Mouse (Mus musculus): ENCODE measurements around the gene Mtrf1l.

Gene Mtrf1l

GRCm38 (mm10) chr10:5823740-5824491 is at the start of gene Mtrf1l:
Mtrf1l (minus strand) TSS chr10:5823910.
- DNase-seq (ENCODE audit: low read depth in 1 of 2, low spot score in 2 of 2): peak; percentile 92 to 99

- no peak for DNase-seq (ENCODE audit: low read depth in 1 of 2, low spot score in 2 of 2)
Observed at GRCm38 (mm10) chr10:5871081-5871480, 47.4 kb upstream of the Mtrf1l start.

GRCm38 (mm10) chr10:5867981-5868552 is 44.4 kb upstream of the Mtrf1l start:
- DNase-seq (ENCODE audit: low read depth in 1 of 2, low spot score in 2 of 2): no peak

- DNase-seq (ENCODE audit: low read depth in 1 of 2, low spot score in 2 of 2): no peak
Observed at GRCm38 (mm10) chr10:5865996-5866395, 42.3 kb upstream of the Mtrf1l start.

GRCm38 (mm10) chr10:5862669-5863068 is 39.0 kb upstream of the Mtrf1l start:
- DNase-seq (ENCODE audit: low read depth in 1 of 2, low spot score in 2 of 2): no peak

- no peak for DNase-seq (ENCODE audit: low read depth in 1 of 2, low spot score in 2 of 2)
Observed at GRCm38 (mm10) chr10:5860849-5861248, 37.1 kb upstream of the Mtrf1l start.

GRCm38 (mm10) chr10:5859729-5860128 is 36.0 kb upstream of the Mtrf1l start:
- no peak for DNase-seq (ENCODE audit: low read depth in 1 of 2, low spot score in 2 of 2)

- no peak for DNase-seq (ENCODE audit: low read depth in 1 of 2, low spot score in 2 of 2)
Observed at GRCm38 (mm10) chr10:5857996-5858549, 34.4 kb upstream of the Mtrf1l start.

- no peak for DNase-seq (ENCODE audit: low read depth in 1 of 2, low spot score in 2 of 2)
Observed at GRCm38 (mm10) chr10:5853290-5853868, 29.7 kb upstream of the Mtrf1l start.

GRCm38 (mm10) chr10:5846939-5847338 is 23.2 kb upstream of the Mtrf1l start:
- DNase-seq (ENCODE audit: low read depth in 1 of 2, low spot score in 2 of 2): no peak

GRCm38 (mm10) chr10:5841369-5841768 is 17.7 kb upstream of the Mtrf1l start:
- no peak for DNase-seq (ENCODE audit: low read depth in 1 of 2, low spot score in 2 of 2)

GRCm38 (mm10) chr10:5826336-5827025 is 2.8 kb upstream of the Mtrf1l start:
- no peak for DNase-seq (ENCODE audit: low read depth in 1 of 2, low spot score in 2 of 2)

GRCm38 (mm10) chr10:5824779-5825178 is 1.1 kb upstream of the Mtrf1l start:
- peak in 1 of 2 experiments; percentile 16 for DNase-seq (ENCODE audit: low read depth in 1 of 2, low spot score in 2 of 2)

GRCm38 (mm10) chr10:5823291-5823739 is 395 bp downstream of the Mtrf1l start:
- no peak for DNase-seq (ENCODE audit: low read depth in 1 of 2, low spot score in 2 of 2)

- no peak for DNase-seq (ENCODE audit: low read depth in 1 of 2, low spot score in 2 of 2)
Observed at GRCm38 (mm10) chr10:5818772-5819171, 4.9 kb downstream of the Mtrf1l start.

GRCm38 (mm10) chr10:5815968-5816367 is 7.7 kb downstream of the Mtrf1l start:
- DNase-seq (ENCODE audit: low read depth in 1 of 2, low spot score in 2 of 2): no peak

GRCm38 (mm10) chr10:5813724-5814123 is 10.0 kb downstream of the Mtrf1l start:
- DNase-seq (ENCODE audit: low read depth in 1 of 2, low spot score in 2 of 2): no peak

GRCm38 (mm10) chr10:5807683-5808082 is 16.0 kb downstream of the Mtrf1l start:
- DNase-seq (ENCODE audit: low read depth in 1 of 2, low spot score in 2 of 2): no peak

- no peak for DNase-seq (ENCODE audit: low read depth in 1 of 2, low spot score in 2 of 2)
Observed at GRCm38 (mm10) chr10:5806996-5807395, 16.7 kb downstream of the Mtrf1l start.

GRCm38 (mm10) chr10:5806416-5806815 is 17.3 kb downstream of the Mtrf1l start:
- no peak for DNase-seq (ENCODE audit: low read depth in 1 of 2, low spot score in 2 of 2)

- DNase-seq (ENCODE audit: low read depth in 1 of 2, low spot score in 2 of 2): peak; percentile 90 to 93
Observed at GRCm38 (mm10) chr10:5805731-5806307, 17.9 kb downstream of the Mtrf1l start.
